Mouse (Mus musculus): ENCODE data around the gene Socs3.

Socs3 gene

DNA sequence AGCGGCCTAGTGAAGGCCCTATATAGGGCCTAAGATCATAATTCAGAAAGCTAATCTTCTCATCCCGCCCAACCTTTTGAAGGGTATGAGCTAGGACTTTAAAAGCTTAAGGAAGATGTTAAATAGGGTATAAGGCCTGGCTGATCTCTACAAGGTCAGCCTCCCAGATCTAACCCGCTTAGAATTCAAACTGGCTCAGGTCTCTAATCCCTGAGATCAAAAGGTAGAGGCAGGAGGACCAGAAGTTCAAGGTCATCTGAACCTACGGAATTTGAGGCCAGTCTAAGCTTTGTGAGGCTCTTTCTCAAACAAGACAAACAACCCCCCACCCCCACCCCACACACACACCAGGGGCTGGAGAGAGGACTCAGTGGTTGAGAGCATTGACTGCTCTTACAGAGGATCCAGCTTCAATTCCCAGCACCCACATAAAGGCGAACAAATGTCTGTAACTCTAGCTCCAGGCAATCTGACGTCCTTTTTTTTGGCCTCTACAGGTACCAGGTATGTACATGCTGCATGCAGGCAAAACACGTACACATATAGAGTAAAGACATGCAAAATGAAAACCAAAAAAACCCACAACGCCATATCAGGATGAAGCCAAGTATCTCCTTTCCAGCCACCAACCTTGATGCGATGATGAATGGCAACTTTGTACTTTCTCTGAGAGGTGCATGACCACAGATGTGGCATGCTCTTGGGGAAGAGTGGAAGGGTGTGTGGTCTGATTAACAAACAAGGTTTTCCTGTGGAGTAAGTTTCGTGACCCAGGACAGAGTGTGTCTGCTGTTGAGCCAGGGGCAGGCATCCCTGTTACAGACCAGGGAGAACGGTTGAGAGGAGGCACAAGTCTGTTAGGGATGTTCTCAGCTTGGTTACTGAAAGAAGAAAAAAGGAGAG is 3.1 kb upstream of the Socs3 start:
- no peak for DNase-seq (ENCODE audit: low read depth, low spot score)

DNA sequence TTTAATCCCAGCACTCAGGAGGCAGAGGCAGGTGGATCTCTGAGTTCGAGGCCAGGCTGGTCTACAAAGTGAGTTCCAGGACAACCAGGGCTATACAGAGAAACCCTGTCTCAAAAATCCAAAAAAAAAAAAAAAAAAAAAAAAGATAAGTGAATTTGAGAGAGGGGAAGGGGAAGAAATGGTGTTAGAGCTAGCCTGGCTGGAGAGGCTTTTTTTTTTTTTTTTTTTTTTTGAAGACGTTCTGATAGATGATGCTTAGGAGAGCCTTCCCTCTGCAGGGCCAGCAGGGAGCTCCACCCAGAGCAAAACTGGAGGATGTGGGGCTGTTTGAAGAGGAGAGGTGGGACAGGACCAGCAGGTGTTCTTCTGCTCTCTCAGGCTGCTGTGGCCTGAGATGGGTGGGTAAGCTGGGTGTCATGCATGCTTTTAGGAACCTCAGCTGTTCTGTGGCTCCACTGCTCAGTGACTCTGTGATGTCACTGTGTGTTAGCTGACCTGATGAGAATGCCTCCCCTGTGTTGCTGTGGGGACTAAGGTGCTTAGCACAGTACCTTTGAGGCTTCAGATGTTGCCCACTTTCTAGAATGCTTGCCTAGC is 1.9 kb upstream of the Socs3 start:
- peak; percentile 29 for DNase-seq (ENCODE audit: low read depth, low spot score)

DNA sequence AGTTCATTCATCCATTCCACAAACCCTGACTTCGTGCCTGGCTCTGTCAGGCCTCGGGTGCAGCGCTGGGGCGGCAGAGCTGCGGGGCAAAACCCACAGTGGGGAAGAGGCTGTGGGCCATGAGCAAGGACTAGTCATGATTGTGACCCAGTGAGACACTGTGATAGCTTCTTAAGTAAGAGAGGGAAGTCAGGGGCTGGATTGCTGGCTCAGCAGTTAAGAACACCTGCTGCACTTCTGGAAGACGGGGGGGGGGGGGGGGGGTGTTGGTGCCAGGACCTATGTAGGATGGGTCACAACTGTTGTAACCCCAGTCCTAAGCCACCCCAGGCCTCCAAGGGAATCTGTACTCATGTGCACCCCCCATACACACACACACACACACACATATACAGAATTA is 1.3 kb upstream of the Socs3 start:
- no peak for DNase-seq (ENCODE audit: low read depth, low spot score)

DNA sequence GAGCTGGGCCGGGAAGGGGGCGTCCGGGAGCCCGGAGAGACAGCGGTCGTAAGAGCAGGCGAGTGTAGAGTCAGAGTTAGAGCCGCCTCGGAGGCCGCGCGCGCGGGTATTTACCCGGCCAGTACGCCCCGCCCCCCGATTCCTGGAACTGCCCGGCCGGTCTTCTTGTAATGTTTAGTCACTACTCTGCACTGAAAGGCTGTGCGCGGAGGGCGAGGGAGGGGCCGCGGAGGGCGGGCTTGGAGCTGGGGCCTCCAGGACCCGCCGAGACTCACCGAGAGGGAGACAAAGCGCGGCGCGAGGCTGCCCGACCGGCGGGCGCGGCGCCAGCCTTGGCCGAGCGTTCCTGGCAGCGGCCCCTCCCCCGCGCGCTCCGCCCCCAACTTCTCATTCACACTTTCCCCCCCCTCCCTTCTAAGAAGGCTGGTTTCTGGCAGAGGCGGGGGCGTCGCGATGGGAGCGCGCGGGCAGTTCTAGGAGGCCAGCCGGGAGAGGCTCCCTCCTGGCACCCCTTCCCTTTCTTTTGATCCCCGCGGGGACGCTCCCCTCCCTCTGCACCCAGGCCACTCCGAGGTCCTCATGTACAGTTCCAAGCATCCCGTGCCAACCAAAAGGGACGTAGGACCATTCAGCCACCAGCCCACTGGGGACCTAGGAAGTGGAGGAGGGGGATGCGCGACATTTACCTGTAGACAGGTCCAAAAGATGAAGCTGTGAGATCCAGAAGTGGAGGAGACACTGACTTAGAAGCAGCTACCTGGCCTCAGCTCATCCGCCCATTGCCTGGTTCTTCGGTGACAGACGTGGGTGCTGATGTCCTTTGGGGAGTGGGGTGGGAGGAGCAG is 525 bp downstream of the Socs3 start:
- DNase-seq (ENCODE audit: low read depth, low spot score) = peak; percentile 75

DNA sequence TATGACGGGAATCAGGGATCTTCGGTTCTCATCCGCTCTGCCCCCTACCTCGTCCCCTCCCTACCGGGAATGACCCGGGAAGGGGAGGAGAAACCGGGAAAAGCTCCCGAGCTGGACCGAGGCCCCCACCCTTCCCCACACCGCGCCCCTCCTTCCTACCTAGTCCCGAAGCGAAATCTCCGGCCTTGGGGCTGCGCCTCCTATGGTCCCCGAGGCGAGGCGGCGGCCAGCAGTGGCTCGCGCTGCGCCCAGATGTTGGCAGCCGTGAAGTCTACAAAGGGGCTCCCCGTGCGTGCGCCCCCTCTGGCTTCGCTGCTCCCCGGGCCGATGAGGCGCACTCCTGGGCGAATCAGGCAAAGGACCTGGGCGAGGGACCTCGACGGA is 1.1 kb downstream of the Socs3 start:
- DNase-seq (ENCODE audit: low read depth, low spot score) = no peak

DNA sequence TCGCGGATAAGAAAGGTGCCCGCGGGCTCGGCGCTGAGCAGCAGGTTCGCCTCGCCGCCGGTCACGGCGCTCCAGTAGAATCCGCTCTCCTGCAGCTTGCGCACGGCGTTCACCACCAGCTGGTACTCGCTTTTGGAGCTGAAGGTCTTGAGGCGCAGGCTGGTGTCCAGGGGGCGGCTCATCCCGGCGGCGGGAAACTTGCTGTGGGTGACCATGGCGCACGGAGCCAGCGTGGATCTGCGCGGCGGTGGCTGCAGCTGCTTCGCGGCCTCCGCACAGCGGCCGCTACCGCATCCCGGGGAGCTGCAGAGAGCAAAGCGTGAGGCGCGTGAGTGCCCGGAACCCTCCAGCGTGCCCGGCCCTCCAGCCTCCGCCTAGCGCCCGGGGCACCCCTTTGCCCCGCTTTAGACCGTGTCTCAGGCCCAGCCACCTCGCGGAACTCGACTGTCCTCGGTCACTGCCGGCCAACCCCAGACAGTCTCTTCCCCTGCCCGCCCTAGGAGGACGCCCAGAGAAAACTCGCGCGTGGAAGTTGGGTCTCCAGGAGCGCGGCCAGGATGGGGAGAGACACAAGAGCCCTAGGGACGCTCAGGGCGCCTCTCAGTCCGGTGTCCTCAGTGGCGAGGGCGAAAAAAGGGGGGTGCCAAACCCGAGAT is 1.7 kb downstream of the Socs3 start:
- no peak for DNase-seq (ENCODE audit: low read depth, low spot score)

DNA sequence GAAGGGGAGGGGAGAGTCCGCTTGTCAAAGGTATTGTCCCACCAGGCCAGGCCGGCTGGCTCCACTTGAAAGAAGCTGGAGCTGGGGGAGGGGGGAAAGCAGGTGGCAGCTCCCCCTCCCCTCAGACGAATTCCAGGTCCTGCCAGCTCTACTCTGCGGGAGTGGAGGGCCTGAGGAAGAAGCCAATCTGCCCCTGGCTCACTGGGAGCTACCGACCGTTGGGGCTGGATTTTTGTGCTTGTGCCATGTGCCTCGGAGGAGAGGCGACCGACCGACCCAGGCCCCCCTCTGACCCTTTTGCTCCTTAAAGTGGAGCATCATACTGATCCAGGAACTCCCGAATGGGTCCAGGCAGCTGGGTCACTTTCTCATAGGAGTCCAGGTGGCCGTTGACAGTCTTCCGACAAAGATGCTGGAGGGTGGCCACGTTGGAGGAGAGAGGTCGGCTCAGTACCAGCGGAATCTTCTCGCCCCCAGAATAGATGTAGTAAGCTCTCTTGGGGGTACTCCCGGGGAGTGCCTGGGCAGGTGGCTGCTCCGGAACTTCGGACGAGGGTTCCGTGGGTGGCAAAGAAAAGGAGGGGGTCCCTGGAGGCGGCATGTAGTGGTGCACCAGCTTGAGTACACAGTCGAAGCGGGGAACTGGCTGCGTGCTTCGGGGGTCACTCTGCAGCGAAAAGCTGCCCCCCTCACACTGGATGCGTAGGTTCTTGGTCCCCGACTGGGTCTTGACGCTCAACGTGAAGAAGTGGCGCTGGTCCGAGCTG is 2.4 kb downstream of the Socs3 start:
- no peak for DNase-seq (ENCODE audit: low read depth, low spot score)

DNA sequence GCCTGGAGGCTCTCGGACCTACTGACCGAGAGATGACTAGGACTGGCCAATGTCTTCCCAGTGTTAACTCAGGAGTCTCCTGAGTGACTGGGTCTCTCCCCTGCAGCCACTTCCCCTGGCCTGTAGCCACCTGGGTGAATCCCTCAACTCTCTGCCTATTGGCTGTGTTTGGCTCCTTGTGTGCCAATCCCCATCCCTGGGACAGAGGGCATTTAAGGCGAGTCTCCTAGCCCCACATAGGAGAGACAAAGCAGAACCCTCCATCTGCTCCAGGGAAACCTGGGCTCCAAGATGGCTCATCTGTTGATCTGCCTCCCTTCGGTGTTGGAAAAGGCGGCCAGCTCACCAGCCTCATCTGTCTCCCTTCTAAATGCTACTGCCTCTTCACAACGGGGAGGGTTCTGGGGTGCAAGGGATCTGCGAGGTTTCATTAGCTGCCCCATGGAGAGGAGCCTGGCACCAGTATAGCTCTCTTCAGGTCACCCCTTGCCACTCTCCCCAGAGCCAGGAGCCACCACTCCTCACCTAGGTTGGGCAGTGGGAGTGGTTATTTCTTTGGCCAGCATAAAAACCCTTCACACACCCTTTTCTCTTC is 3.2 kb downstream of the Socs3 start:
- DNase-seq (ENCODE audit: low read depth, low spot score) = no peak

DNA sequence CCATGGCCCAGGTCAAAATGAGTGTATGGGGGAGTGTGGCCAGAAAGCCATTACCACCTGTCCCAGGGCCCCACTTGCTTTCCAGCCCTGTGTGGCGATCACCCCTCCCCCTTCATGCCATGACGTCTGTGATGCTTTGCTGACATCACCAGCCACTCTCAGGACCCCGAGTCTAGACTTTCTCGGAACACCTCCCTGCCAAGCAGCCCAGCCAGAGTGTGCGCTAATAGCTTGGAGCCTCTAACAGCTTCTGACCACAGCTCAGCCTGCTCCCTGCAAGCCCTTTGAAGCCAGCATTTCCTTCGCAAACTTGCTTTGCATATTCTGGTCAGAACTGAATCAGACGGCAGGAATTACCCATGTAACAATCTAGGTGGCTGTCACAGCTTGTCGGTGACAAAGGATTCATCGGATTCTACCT is 4.3 kb downstream of the Socs3 start:
- DNase-seq (ENCODE audit: low read depth, low spot score) = no peak

DNA sequence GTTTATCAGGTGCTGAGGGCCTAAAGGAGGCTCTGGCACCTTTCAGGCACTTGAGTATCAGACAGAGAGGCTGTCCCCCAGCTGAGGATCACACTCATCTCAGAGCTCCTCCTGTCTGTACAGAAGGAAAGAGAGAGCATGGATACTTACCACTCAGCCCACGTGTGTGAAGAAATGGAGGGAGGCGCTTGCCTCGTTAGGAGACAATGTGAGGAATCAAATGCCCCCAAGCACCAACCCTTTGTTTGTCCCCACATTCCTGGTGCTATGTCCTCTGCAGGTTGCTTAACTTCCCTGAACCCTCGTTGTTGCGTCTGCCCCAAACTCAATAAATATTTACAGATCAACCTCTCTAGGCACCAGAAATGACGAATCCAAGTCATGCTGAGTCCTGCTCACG is 4.8 kb downstream of the Socs3 start:
- no peak for DNase-seq (ENCODE audit: low read depth, low spot score)

DNA sequence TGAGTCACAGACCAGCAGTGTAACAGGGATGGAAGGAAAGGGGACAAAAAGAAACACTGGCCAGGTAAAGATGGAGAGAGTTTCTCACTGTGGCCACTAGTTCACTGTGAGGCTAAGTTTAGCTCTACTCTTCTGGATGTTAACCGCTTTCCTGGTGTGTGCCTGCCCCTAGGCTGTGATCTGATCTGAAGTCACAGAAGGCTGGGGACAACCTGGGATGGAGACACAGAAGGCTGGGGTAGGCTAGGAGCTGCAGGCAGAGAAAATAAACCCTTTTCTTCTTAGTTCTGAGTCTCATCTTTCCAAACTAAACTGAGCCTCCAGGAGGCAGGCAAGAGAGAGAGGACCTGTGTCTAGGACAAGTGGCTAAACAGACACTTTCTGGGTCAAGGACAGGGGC is 5.6 kb downstream of the Socs3 start:
- no peak for DNase-seq (ENCODE audit: low read depth, low spot score)

DNA sequence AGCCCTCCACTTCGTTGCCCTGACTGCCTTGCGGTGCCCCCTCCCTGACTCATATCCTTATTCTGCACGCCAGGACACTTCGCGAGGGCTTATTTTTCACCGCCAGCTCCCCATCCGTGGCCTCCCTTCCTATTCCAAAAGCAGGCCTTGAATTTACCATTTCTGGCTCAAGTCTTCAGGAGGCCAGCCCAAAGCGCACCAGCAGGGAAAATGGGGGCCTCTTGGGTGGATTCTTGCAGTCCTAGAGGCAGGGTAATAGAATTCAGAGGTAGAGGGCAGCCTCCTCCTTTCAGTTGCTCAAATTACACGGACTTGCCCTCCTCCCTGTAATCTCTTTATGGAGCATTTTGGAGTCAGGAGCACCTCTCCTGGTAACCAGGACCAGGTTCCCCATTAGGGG is 6.0 kb downstream of the Socs3 start:
- DNase-seq (ENCODE audit: low read depth, low spot score) = no peak

DNA sequence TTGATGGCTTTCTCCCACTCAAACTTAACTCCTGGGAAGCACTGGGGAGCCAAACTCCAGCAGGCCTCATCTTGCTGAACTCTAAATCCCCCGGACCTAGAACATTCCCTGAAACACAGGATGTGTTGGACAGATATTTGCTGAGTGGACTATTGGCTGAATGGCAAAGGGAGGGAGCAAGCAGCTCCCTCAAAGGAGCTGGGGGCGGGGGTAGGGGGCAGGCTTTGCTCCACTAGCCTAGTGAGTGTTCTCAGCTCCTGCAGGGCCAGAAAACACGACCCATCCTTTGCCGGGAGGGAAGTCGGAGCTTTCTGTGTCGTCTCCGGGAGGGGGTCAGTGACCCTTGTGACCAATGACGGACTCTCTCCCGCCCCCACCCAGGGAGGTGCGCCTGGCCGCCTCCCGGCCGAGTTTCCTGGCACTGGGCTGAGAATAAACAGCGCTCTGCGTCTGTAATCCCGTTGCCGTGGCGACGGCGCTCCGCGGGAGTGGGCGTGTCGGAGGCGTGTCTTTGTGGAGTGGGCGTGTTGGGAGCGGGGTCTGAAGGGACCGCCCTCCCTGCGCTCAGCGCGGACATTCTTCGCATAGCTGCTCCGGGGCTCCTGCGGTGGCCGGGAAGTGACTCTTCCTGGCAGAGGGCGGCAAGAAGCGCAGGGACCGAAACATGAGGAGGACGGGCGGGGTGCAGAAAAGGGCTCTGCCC is 6.6 kb downstream of the Socs3 start:
- peak; percentile 83 for DNase-seq (ENCODE audit: low read depth, low spot score)

DNA sequence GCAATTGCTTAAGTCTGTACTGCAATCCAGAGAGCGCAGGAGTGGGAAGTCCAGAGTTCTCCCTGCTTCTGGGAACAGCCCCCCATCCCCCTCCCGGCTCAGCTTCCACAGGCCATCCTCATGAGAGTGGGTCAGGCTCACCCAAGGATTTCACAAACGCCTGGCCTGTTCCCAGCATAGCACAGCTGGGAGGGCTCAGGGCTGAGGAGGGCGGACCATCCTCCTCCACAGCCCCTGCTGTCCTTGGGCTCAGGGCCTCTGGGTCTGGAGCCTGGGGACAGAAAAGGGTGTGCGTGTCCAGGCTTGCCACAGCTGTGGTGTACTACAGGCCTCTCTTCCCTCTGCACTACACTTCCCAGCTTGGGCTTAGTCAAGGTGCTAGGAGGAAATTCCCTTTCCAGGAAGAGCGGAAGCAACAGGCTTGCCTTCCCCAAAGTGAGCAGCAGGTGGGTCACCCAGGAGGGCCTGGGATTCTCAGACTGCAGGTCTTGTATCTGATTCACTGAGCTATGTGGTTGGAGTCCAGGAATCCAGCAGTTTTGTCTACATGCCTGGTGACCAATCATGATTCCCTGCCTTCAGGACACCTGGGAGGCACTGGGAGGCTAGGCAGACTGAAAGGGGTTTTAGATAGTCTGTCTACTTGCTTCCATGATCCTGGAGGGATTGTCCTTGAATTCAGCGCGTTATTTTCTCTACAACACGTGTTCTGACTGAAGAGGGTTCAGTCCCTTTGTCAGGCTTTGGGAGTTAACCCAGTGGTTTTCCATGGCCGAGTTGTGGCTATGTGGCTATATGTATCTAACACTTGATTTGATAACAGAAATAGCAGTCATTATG is 7.4 kb downstream of the Socs3 start:
- DNase-seq (ENCODE audit: low read depth, low spot score) = no peak

DNA sequence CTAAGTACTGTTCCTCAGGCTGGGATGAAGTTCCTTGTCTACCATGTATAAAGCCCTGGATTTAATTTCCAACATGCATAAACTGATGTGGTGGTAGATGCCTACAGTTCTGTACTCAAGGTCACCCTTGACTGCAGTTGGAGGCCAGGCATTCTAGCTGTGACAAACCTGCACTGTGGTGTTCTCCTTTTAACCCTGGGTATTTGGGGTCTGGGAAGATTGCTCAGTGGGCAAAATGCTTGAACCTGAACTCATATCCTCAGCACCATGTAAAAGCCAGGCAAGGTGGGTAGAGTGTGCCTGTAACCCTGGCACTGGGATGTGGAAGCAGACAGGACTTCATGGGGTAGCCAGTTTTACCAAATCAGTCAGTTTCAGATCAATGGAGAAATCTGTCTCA is 9.2 kb downstream of the Socs3 start:
- no peak for DNase-seq (ENCODE audit: low read depth, low spot score)

DNA sequence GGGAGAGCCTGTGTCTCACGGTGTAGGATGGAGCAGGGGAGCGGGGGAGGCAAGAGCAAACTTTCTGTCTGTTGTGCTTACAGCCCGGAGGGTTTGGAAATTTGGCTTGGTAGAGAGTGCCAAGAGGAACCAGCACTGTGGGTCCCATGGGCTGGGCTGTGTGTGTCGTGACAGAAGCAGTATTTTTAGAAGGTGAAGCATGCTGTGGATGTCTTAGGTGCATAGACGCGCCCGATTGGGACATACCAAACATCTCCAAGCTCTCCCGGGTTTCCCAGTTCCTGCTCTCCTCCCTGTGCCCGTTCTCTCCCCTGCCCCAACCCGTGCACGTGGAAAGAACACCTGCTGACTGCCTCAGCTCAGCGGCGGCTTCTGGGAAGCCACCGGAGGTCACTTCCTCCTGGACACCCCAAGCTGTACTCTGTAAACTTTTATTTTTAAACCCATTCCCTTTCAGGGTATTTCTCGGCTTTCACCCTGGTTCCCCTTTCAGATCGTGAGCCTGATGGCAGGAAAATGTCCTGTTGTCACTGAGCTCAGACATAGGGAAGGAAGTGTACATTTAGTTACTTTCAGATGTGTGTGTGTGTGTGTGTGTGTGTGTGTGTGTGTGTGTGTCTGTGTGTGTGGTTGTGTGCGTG is 10.0 kb downstream of the Socs3 start:
- DNase-seq (ENCODE audit: low read depth, low spot score) = peak; percentile 41

DNA sequence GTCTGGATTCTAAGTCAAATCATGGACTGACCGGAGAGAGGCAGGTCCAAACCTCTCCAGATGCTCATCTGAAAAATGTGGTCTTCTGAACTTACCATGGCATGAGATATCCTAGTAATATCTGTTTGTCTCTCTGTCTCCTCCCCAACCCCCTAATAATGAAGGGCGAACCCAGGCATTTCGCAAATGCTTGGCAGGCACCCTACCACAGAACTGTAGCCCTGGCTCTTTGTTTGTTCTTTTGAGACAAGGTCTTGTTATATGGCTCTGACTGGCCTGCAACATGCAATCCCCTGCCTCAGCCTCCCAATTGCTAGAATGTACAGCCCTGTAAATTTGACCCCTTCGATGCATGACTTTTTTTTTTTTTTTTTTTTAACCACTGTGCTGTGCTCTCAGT is 10.7 kb downstream of the Socs3 start:
- DNase-seq (ENCODE audit: low read depth, low spot score) = no peak

DNA sequence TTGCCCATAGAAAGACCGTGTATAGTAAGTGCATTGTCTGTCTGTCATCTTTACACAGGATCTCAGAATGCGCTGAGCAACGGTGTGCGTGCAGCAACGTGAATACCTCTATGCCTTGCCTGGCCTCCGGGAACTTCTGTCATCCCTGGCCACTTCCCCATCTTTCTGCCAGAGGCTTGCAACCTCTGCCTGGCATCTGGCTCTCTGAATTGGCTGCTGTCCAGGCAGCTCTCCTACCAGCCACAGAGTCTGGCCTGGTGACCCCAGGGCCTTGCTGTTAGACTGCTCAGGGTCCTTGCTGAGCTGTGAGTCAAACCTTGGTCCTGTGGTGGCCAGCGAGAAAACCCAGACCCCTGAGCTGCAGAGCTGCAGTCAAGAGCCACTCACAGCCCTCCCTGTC is 11.7 kb downstream of the Socs3 start:
- no peak for DNase-seq (ENCODE audit: low read depth, low spot score)

DNA sequence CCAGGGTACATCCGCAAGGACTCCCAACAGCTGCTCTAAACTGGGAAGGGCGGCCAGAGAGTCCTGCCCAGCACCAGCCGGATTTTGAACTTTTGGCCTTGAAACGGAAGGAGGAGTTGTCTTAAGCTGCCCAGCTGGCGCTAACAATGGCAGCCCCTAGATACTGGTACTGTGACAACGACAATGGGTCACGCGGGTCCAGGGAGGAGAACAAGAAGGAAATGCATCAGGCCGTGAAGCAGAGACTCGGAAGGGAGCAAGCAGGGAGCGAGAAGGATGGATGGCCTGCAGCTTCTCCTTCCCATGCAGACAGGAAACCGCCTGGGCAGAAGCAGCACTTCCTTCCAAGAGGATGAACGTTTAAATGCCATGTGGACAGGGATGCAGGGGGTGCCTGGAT is 14.2 kb downstream of the Socs3 start:
- no peak for DNase-seq (ENCODE audit: low read depth, low spot score)
